Mouse (Mus musculus): ENCODE measurements around the gene Slco3a1. TPM values are rescaled to one million over a fixed set of nuclear protein-coding genes. Genes with fewer than 3 reads are reported as not detected.

Slco3a1 gene
- polyA plus RNA-seq, 1 experiment from 2014 or later = 19.1 TPM

- Histone ChIP-seq H3K27ac (no peak overlapping the region), H3K4me1 (peaks cover 4% of the 10 kb centered on the region; the same call in 1 of the 2 replicates), H3K9ac (no peak overlapping the region), H3K4me2 (no peak overlapping the region), H3K9me3 (no peaks in the 10 kb centered on the region), H3K4me3 (no peak overlapping the region), H3K36me3 (no peaks in the 10 kb centered on the region), H3K27me3 (no peaks in the 10 kb centered on the region)
- no peak for ATAC-seq (ENCODE audit: insufficient number of reproducible peaks, low FRiP score, low TSS enrichment, low read depth)
- WGBS = 71% methylated on average over 7 of the region's 7 CpGs
Measured at GRCm38 (mm10) chr7:74471740-74472139, 82.8 kb downstream of the Slco3a1 start.

GRCm38 (mm10) chr7:74466886-74467285 is 87.7 kb downstream of the Slco3a1 start:
- ATAC-seq (ENCODE audit: insufficient number of reproducible peaks, low FRiP score, low TSS enrichment, low read depth) = no peak
- H3K4me1 ChIP-seq = peaks cover 4% of the 10 kb centered on the region; the same call in 1 of the 2 replicates
- no peak overlapping the region for H3K4me2 ChIP-seq
- no peaks in the 10 kb centered on the region for H3K27me3 ChIP-seq
- WGBS = 45% methylated on average over 4 of the region's 4 CpGs
- H3K4me3 ChIP-seq = no peak overlapping the region
- no peak overlapping the region for H3K9ac ChIP-seq
- no peaks in the 10 kb centered on the region for H3K36me3 ChIP-seq
- H3K27ac ChIP-seq = no peak overlapping the region
- no peaks in the 10 kb centered on the region for H3K9me3 ChIP-seq

GRCm38 (mm10) chr7:74464638-74465037 is 89.9 kb downstream of the Slco3a1 start:
- no peaks in the 10 kb centered on the region for H3K9me3 ChIP-seq
- H3K4me1 ChIP-seq = peaks cover 8% of the 10 kb centered on the region; the same call in 1 of the 2 replicates
- H3K27me3 ChIP-seq = no peaks in the 10 kb centered on the region
- no peak overlapping the region for H3K27ac ChIP-seq
- 70% methylated on average over 7 of the region's 7 CpGs for WGBS
- H3K4me3 ChIP-seq = no peak overlapping the region
- no peak overlapping the region for H3K9ac ChIP-seq
- no peak overlapping the region for H3K4me2 ChIP-seq
- no peaks in the 10 kb centered on the region for H3K36me3 ChIP-seq
- no peak for ATAC-seq (ENCODE audit: insufficient number of reproducible peaks, low FRiP score, low TSS enrichment, low read depth)

- no peak for ATAC-seq (ENCODE audit: insufficient number of reproducible peaks, low FRiP score, low TSS enrichment, low read depth)
- 66% methylated on average over 4 of the region's 4 CpGs for WGBS
- H3K27me3 ChIP-seq = no peaks in the 10 kb centered on the region
Measured at GRCm38 (mm10) chr7:74462451-74462850, 92.1 kb downstream of the Slco3a1 start.

GRCm38 (mm10) chr7:74461736-74462135 is 92.8 kb downstream of the Slco3a1 start:
- H3K4me1 ChIP-seq = peaks cover 15% of the 10 kb centered on the region; the same call in 1 of the 2 replicates
- H3K4me3 ChIP-seq = no peak overlapping the region
- WGBS = 71% methylated on average over 5 of the region's 5 CpGs
- no peaks in the 10 kb centered on the region for H3K9me3 ChIP-seq
- H3K27me3 ChIP-seq = no peaks in the 10 kb centered on the region
- no peak overlapping the region for H3K27ac ChIP-seq
- H3K9ac ChIP-seq = no peak overlapping the region
- H3K36me3 ChIP-seq = no peaks in the 10 kb centered on the region
- no peak for ATAC-seq (ENCODE audit: insufficient number of reproducible peaks, low FRiP score, low TSS enrichment, low read depth)
- H3K4me2 ChIP-seq = no peak overlapping the region

More at GRCm38 (mm10) chr7:74462451-74462850, 92.1 kb downstream of the Slco3a1 start:
- Histone ChIP-seq H3K4me1 (peaks cover 15% of the 10 kb centered on the region; the same call in 1 of the 2 replicates), H3K9ac (no peak overlapping the region), H3K4me3 (no peak overlapping the region), H3K9me3 (no peaks in the 10 kb centered on the region), H3K27ac (no peak overlapping the region), H3K4me2 (no peak overlapping the region), H3K36me3 (no peaks in the 10 kb centered on the region)

- ATAC-seq (ENCODE audit: insufficient number of reproducible peaks, low FRiP score, low TSS enrichment, low read depth) = no peak
- Histone ChIP-seq H3K27me3 (no peaks in the 10 kb centered on the region), H3K4me2 (no peak overlapping the region), H3K9ac (no peak overlapping the region), H3K36me3 (no peaks in the 10 kb centered on the region), H3K4me1 (peaks cover 15% of the 10 kb centered on the region; the same call in 1 of the 2 replicates), H3K27ac (no peak overlapping the region), H3K4me3 (no peak overlapping the region), H3K9me3 (no peaks in the 10 kb centered on the region)
- 90% methylated on average over 1 of the region's 1 CpGs for WGBS
Measured at GRCm38 (mm10) chr7:74461146-74461545, 93.4 kb downstream of the Slco3a1 start.

GRCm38 (mm10) chr7:74459812-74460211 is 94.8 kb downstream of the Slco3a1 start:
- H3K4me1 ChIP-seq = peaks cover 15% of the 10 kb centered on the region; the same call in 1 of the 2 replicates
- no peak overlapping the region for H3K9ac ChIP-seq
- H3K27ac ChIP-seq = no peak overlapping the region
- no peaks in the 10 kb centered on the region for H3K36me3 ChIP-seq
- WGBS = 72% methylated on average over 3 of the region's 3 CpGs
- no peak overlapping the region for H3K4me3 ChIP-seq
- H3K9me3 ChIP-seq = no peaks in the 10 kb centered on the region
- no peaks in the 10 kb centered on the region for H3K27me3 ChIP-seq
- ATAC-seq (ENCODE audit: insufficient number of reproducible peaks, low FRiP score, low TSS enrichment, low read depth) = no peak
- H3K4me2 ChIP-seq = no peak overlapping the region

- H3K36me3 ChIP-seq = no peaks in the 10 kb centered on the region
- WGBS = 45% methylated on average over 5 of the region's 5 CpGs
- no peak for ATAC-seq (ENCODE audit: insufficient number of reproducible peaks, low FRiP score, low TSS enrichment, low read depth)
- no peak overlapping the region for H3K4me3 ChIP-seq
- H3K27ac ChIP-seq = no peak overlapping the region
- no peaks in the 10 kb centered on the region for H3K27me3 ChIP-seq
- no peaks in the 10 kb centered on the region for H3K9me3 ChIP-seq
- no peak overlapping the region for H3K9ac ChIP-seq
- peaks cover 15% of the 10 kb centered on the region; the same call in 1 of the 2 replicates for H3K4me1 ChIP-seq
- no peak overlapping the region for H3K4me2 ChIP-seq
Measured at GRCm38 (mm10) chr7:74459277-74459676, 95.3 kb downstream of the Slco3a1 start.

GRCm38 (mm10) chr7:74458475-74459221 is 95.9 kb downstream of the Slco3a1 start:
- Histone ChIP-seq H3K36me3 (no peaks in the 10 kb centered on the region), H3K9me3 (no peaks in the 10 kb centered on the region), H3K27me3 (no peaks in the 10 kb centered on the region), H3K4me1 (peaks cover 15% of the 10 kb centered on the region; the same call in 1 of the 2 replicates), H3K4me3 (no peak overlapping the region), H3K27ac (no peak overlapping the region), H3K9ac (no peak overlapping the region), H3K4me2 (no peak overlapping the region)
- WGBS = 59% methylated on average over 8 of the region's 8 CpGs
- ATAC-seq (ENCODE audit: insufficient number of reproducible peaks, low FRiP score, low TSS enrichment, low read depth) = no peak

- H3K4me3 ChIP-seq = no peak overlapping the region
- no peaks in the 10 kb centered on the region for H3K36me3 ChIP-seq
- no peak for ATAC-seq (ENCODE audit: insufficient number of reproducible peaks, low FRiP score, low TSS enrichment, low read depth)
- no peak overlapping the region for H3K9ac ChIP-seq
- no peaks in the 10 kb centered on the region for H3K9me3 ChIP-seq
- H3K4me2 ChIP-seq = no peak overlapping the region
- H3K27ac ChIP-seq = no peak overlapping the region
- WGBS = 70% methylated on average over 5 of the region's 5 CpGs
- peaks cover 15% of the 10 kb centered on the region; the same call in 1 of the 2 replicates for H3K4me1 ChIP-seq
- no peaks in the 10 kb centered on the region for H3K27me3 ChIP-seq
Measured at GRCm38 (mm10) chr7:74457347-74457975, 97.1 kb downstream of the Slco3a1 start.

- Histone ChIP-seq H3K4me3 (no peak overlapping the region), H3K36me3 (no peaks in the 10 kb centered on the region), H3K27ac (no peak overlapping the region), H3K9me3 (no peaks in the 10 kb centered on the region), H3K27me3 (no peaks in the 10 kb centered on the region), H3K4me2 (no peak overlapping the region), H3K9ac (no peak overlapping the region), H3K4me1 (peaks cover 15% of the 10 kb centered on the region; the same call in 1 of the 2 replicates)
- 71% methylated on average over 2 of the region's 2 CpGs for WGBS
- no peak for ATAC-seq (ENCODE audit: insufficient number of reproducible peaks, low FRiP score, low TSS enrichment, low read depth)
Measured at GRCm38 (mm10) chr7:74456781-74457180, 97.8 kb downstream of the Slco3a1 start.

GRCm38 (mm10) chr7:74451047-74451446 is 103.5 kb downstream of the Slco3a1 start:
- Histone ChIP-seq H3K4me2 (no peak overlapping the region), H3K9me3 (no peaks in the 10 kb centered on the region), H3K9ac (no peak overlapping the region), H3K4me1 (0 out of 2 replicates have a peak, but pooled peaks cover 2% of the 10 kb centered on the region), H3K27ac (no peak overlapping the region), H3K36me3 (no peaks in the 10 kb centered on the region), H3K27me3 (no peaks in the 10 kb centered on the region), H3K4me3 (no peak overlapping the region)
- no peak for ATAC-seq (ENCODE audit: insufficient number of reproducible peaks, low FRiP score, low TSS enrichment, low read depth)
- WGBS = 50% methylated on average over 2 of the region's 2 CpGs
